Mouse (Mus musculus): ENCODE data around the gene Dst. TPM values are rescaled to one million over a fixed set of nuclear protein-coding genes. Genes with fewer than 3 reads are reported as not detected.
A peak's percentile ranks its signal among the peaks of the same experiment; 100 is the strongest.

Dst gene
- polyA plus RNA-seq, 1 experiment from 2014 or later, result 24.9 TPM

DNA sequence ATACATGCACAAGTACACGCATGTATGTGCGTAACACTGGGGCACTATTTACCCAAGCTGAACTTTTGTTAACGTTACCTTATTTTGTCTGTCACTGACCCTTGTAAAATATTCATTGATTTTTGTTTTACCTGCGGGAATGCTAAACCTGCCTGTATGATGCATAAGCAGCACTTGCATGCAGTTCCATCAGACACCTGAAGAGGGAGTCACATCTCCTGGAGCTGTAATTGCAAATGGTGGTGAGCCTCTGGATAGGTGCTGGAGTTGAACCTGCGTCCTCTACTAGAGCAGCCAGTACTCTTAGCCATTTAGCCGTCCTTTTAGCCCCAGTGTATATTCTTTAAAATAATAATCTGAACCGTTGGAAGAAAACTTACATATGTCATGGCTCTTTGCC, 185.6 kb downstream of the Dst start:
- Histone ChIP-seq H3K9me3 (replicated peaks; ENCODE audit: control insufficient read depth, low read length) (no peaks in the 10 kb centered on the region), H3K4me2 (ENCODE audit: low read length) (no peak overlapping the region), H3K9ac (ENCODE audit: low read length) (no peak overlapping the region), H3K36me3 (ENCODE audit: control insufficient read depth, insufficient read depth, low read length) (no peaks in the 10 kb centered on the region), H3K4me3 (ENCODE audit: low read depth, low read length) (no peak overlapping the region), H3K27ac (ENCODE audit: low read depth, low read length) (no peak overlapping the region), H3K27me3 (replicated peaks; ENCODE audit: control insufficient read depth, insufficient read depth, low read length) (no peaks in the 10 kb centered on the region), H3K4me1 (ENCODE audit: control insufficient read depth, insufficient read depth, low read length) (peaks cover 11% of the 10 kb centered on the region)
- 96% methylated on average over 7 of the region's 7 CpGs for WGBS
- ATAC-seq, result no peak
- DNase-seq (ENCODE audit: low spot score), result no peak

- peak; percentile 47; the same call in 1 of the 2 replicates for ATAC-seq
- no peak overlapping the region for H3K4me2 ChIP-seq (ENCODE audit: low read length)
- no peaks in the 10 kb centered on the region for H3K9me3 ChIP-seq (replicated peaks; ENCODE audit: control insufficient read depth, low read length)
- H3K4me3 ChIP-seq (ENCODE audit: low read depth, low read length), result no peak overlapping the region
- DNase-seq (ENCODE audit: low spot score), result peak; percentile 48
- no peak overlapping the region for H3K27ac ChIP-seq (ENCODE audit: low read depth, low read length)
- H3K4me1 ChIP-seq (ENCODE audit: control insufficient read depth, insufficient read depth, low read length), result peaks cover 15% of the 10 kb centered on the region
- no peak overlapping the region for H3K9ac ChIP-seq (ENCODE audit: low read length)
- no peaks in the 10 kb centered on the region for H3K27me3 ChIP-seq (replicated peaks; ENCODE audit: control insufficient read depth, insufficient read depth, low read length)
- 54% methylated on average over 5 of the region's 5 CpGs for WGBS
- H3K36me3 ChIP-seq (ENCODE audit: control insufficient read depth, insufficient read depth, low read length), result no peaks in the 10 kb centered on the region
Observed at GRCm38 (mm10) chr1:34094301-34094700, 186.3 kb downstream of the Dst start.

GRCm38 (mm10) chr1:34095173-34095572, 187.1 kb downstream of the Dst start:
- no peak overlapping the region for H3K27ac ChIP-seq (ENCODE audit: low read depth, low read length)
- 37% methylated on average over 4 of the region's 4 CpGs for WGBS
- no peak overlapping the region for H3K4me3 ChIP-seq (ENCODE audit: low read depth, low read length)
- no peaks in the 10 kb centered on the region for H3K27me3 ChIP-seq (replicated peaks; ENCODE audit: control insufficient read depth, insufficient read depth, low read length)
- H3K36me3 ChIP-seq (ENCODE audit: control insufficient read depth, insufficient read depth, low read length), result no peaks in the 10 kb centered on the region
- H3K4me1 ChIP-seq (ENCODE audit: control insufficient read depth, insufficient read depth, low read length), result peaks cover 16% of the 10 kb centered on the region
- no peaks in the 10 kb centered on the region for H3K9me3 ChIP-seq (replicated peaks; ENCODE audit: control insufficient read depth, low read length)
- H3K4me2 ChIP-seq (ENCODE audit: low read length), result no peak overlapping the region
- ATAC-seq (no peak), DNase-seq (ENCODE audit: low spot score) (no peak)
- no peak overlapping the region for H3K9ac ChIP-seq (ENCODE audit: low read length)

GRCm38 (mm10) chr1:34096923-34097322, 188.9 kb downstream of the Dst start:
- H3K9me3 ChIP-seq (replicated peaks; ENCODE audit: control insufficient read depth, low read length), result no peaks in the 10 kb centered on the region
- ATAC-seq (0 out of 2 replicates have a peak, but pooled peaks have one; percentile 21), DNase-seq (ENCODE audit: low spot score) (peak; percentile 32)
- H3K27ac ChIP-seq (ENCODE audit: low read depth, low read length), result no peak overlapping the region
- no peak overlapping the region for H3K9ac ChIP-seq (ENCODE audit: low read length)
- 51% methylated on average over 3 of the region's 3 CpGs for WGBS
- no peaks in the 10 kb centered on the region for H3K36me3 ChIP-seq (ENCODE audit: control insufficient read depth, insufficient read depth, low read length)
- H3K4me2 ChIP-seq (ENCODE audit: low read length), result no peak overlapping the region
- H3K4me1 ChIP-seq (ENCODE audit: control insufficient read depth, insufficient read depth, low read length), result peaks cover 16% of the 10 kb centered on the region
- no peaks in the 10 kb centered on the region for H3K27me3 ChIP-seq (replicated peaks; ENCODE audit: control insufficient read depth, insufficient read depth, low read length)
- no peak overlapping the region for H3K4me3 ChIP-seq (ENCODE audit: low read depth, low read length)

GRCm38 (mm10) chr1:34097640-34098039, 189.6 kb downstream of the Dst start:
- no peak overlapping the region for H3K4me2 ChIP-seq (ENCODE audit: low read length)
- no peaks in the 10 kb centered on the region for H3K36me3 ChIP-seq (ENCODE audit: control insufficient read depth, insufficient read depth, low read length)
- no peak overlapping the region for H3K9ac ChIP-seq (ENCODE audit: low read length)
- ATAC-seq (peak; percentile 69), DNase-seq (ENCODE audit: low spot score) (peak; percentile 66)
- H3K27ac ChIP-seq (ENCODE audit: low read depth, low read length), result no peak overlapping the region
- no peaks in the 10 kb centered on the region for H3K27me3 ChIP-seq (replicated peaks; ENCODE audit: control insufficient read depth, insufficient read depth, low read length)
- 41% methylated on average over 4 of the region's 4 CpGs for WGBS
- H3K4me3 ChIP-seq (ENCODE audit: low read depth, low read length), result no peak overlapping the region
- peaks cover 16% of the 10 kb centered on the region for H3K4me1 ChIP-seq (ENCODE audit: control insufficient read depth, insufficient read depth, low read length)
- H3K9me3 ChIP-seq (replicated peaks; ENCODE audit: control insufficient read depth, low read length), result no peaks in the 10 kb centered on the region

GRCm38 (mm10) chr1:34099439-34099838, 191.4 kb downstream of the Dst start:
- Histone ChIP-seq H3K27me3 (replicated peaks; ENCODE audit: control insufficient read depth, insufficient read depth, low read length) (no peaks in the 10 kb centered on the region), H3K4me2 (ENCODE audit: low read length) (no peak overlapping the region), H3K4me3 (ENCODE audit: low read depth, low read length) (no peak overlapping the region), H3K9ac (ENCODE audit: low read length) (no peak overlapping the region), H3K27ac (ENCODE audit: low read depth, low read length) (no peak overlapping the region), H3K36me3 (ENCODE audit: control insufficient read depth, insufficient read depth, low read length) (no peaks in the 10 kb centered on the region), H3K4me1 (ENCODE audit: control insufficient read depth, insufficient read depth, low read length) (peaks cover 22% of the 10 kb centered on the region), H3K9me3 (replicated peaks; ENCODE audit: control insufficient read depth, low read length) (no peaks in the 10 kb centered on the region)
- peak; percentile 83 for DNase-seq (ENCODE audit: low spot score)
- peak; percentile 72 for ATAC-seq
- 20% methylated on average over 3 of the region's 3 CpGs for WGBS

- WGBS, result 26% methylated on average over 4 of the region's 4 CpGs
- DNase-seq (ENCODE audit: low spot score) (no peak), ATAC-seq (no peak)
- Histone ChIP-seq H3K9ac (ENCODE audit: low read length) (no peak overlapping the region), H3K4me3 (ENCODE audit: low read depth, low read length) (no peak overlapping the region), H3K36me3 (ENCODE audit: control insufficient read depth, insufficient read depth, low read length) (no peaks in the 10 kb centered on the region), H3K9me3 (replicated peaks; ENCODE audit: control insufficient read depth, low read length) (no peaks in the 10 kb centered on the region), H3K27me3 (replicated peaks; ENCODE audit: control insufficient read depth, insufficient read depth, low read length) (no peaks in the 10 kb centered on the region), H3K4me1 (ENCODE audit: control insufficient read depth, insufficient read depth, low read length) (peaks cover 27% of the 10 kb centered on the region), H3K27ac (ENCODE audit: low read depth, low read length) (no peak overlapping the region), H3K4me2 (ENCODE audit: low read length) (no peak overlapping the region)
Observed at GRCm38 (mm10) chr1:34100385-34100784, 192.4 kb downstream of the Dst start.

DNA sequence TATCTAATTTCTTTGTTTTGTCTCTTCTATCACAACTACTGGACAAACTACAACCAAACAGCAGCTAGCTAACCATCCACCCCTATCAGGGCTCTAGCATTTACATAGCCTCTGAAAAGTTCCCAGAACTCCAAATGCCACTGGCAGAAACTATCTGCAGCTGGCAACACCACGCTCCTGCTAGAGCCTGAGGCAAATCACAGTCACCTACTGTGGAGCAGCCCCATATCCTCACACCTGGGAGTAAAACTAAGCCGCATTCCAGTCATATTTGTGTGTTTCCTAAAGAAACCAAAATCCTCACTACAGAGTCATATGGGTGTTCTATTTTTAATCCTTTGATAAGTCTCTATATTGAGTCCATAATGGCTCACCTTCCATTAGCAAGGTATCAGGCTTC, 194.6 kb downstream of the Dst start:
- H3K27ac ChIP-seq (ENCODE audit: low read depth, low read length), result no peak overlapping the region
- no peak overlapping the region for H3K4me2 ChIP-seq (ENCODE audit: low read length)
- H3K9me3 ChIP-seq (replicated peaks; ENCODE audit: control insufficient read depth, low read length), result no peaks in the 10 kb centered on the region
- ATAC-seq (no peak), DNase-seq (ENCODE audit: low spot score) (no peak)
- H3K36me3 ChIP-seq (ENCODE audit: control insufficient read depth, insufficient read depth, low read length), result no peaks in the 10 kb centered on the region
- no peak overlapping the region for H3K9ac ChIP-seq (ENCODE audit: low read length)
- no peak overlapping the region for H3K4me3 ChIP-seq (ENCODE audit: low read depth, low read length)
- H3K4me1 ChIP-seq (ENCODE audit: control insufficient read depth, insufficient read depth, low read length), result peaks cover 27% of the 10 kb centered on the region
- no peaks in the 10 kb centered on the region for H3K27me3 ChIP-seq (replicated peaks; ENCODE audit: control insufficient read depth, insufficient read depth, low read length)
- WGBS, result 91% methylated on average over 2 of the region's 2 CpGs

DNA sequence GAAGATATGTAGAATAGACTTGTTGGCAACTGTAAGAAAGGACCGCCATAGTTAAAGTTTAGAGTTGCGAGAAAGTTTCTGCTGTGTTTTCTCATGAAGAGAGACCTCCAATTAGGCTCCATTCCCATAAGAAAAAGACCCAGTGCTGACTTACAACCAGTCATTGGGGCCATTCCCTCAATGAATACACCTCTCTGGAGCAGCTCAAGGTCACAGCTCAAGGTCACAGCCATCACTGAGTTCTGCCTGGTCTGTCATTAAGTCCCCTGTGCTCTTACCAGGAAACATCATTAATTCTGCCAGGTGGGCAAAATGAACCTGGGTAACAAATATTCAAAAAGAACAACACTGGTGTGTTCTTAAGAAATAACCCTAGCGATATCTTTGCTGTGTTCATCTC, 195.2 kb downstream of the Dst start:
- no peak for DNase-seq (ENCODE audit: low spot score)
- no peak for ATAC-seq
- Histone ChIP-seq H3K4me1 (ENCODE audit: control insufficient read depth, insufficient read depth, low read length) (peaks cover 26% of the 10 kb centered on the region), H3K4me3 (ENCODE audit: low read depth, low read length) (no peak overlapping the region), H3K36me3 (ENCODE audit: control insufficient read depth, insufficient read depth, low read length) (no peaks in the 10 kb centered on the region), H3K4me2 (ENCODE audit: low read length) (no peak overlapping the region), H3K27ac (ENCODE audit: low read depth, low read length) (no peak overlapping the region), H3K9ac (ENCODE audit: low read length) (no peak overlapping the region), H3K27me3 (replicated peaks; ENCODE audit: control insufficient read depth, insufficient read depth, low read length) (no peaks in the 10 kb centered on the region), H3K9me3 (replicated peaks; ENCODE audit: control insufficient read depth, low read length) (no peaks in the 10 kb centered on the region)
- 55% methylated on average over 3 of the region's 3 CpGs for WGBS

All from forebrain, embryonic 14.5 days (tissue).